Comparison of ENCODE assay signal across 11 mouse cellular contexts in genomic region chr4:137447363-137448196, GRCm38 (mm10). TPM values are rescaled to one million over a fixed set of nuclear protein-coding genes. Genes with fewer than 3 reads are reported as not detected.
DNase-seq lines count a peak whose midpoint lies in the region; ATAC-seq and TF ChIP-seq lines count a peak whose summit lies in the region.
"Had no signal": no experiment of that assay in that cellular context is flagged by ENCODE, and none has a peak within 500 bp of the region (broad histone marks: within the 10 kb centered on the region; RNA-seq: fewer than 3 reads in every experiment).

No protein-coding gene starts in this region.

- TF ChIP-seq CTCF in kidney, postnatal 0 days (IDR thresholded peaks at IDR 0.05; ENCODE audit: low read depth): no peak
- TF ChIP-seq CTCF in heart, postnatal 0 days (IDR thresholded peaks at IDR 0.05; ENCODE audit: low read depth): no peak

- H3K27me3 ChIP-seq in kidney, postnatal 0 days (ENCODE audit: insufficient read depth, low read length): no peaks in the 10 kb centered on the region
- H3K27me3 ChIP-seq in kidney, embryonic 14.5 days (ENCODE audit: control insufficient read depth, insufficient read depth, low read length): no peaks in the 10 kb centered on the region
- no peaks in the 10 kb centered on the region for H3K27me3 ChIP-seq in embryonic facial prominence, embryonic 15.5 days
- no peaks in the 10 kb centered on the region for H3K27me3 ChIP-seq in heart, postnatal 0 days (ENCODE audit: control insufficient read depth, insufficient read depth, low read length)

- no peak overlapping the region for H3K4me2 ChIP-seq in kidney, postnatal 0 days (ENCODE audit: low read length)
- no peak overlapping the region for H3K4me2 ChIP-seq in kidney, embryonic 14.5 days (replicated peaks; ENCODE audit: low read depth, low read length)
- H3K4me2 ChIP-seq in embryonic facial prominence, embryonic 15.5 days (replicated peaks): peak overlapping the region; percentile 16
- H3K4me2 ChIP-seq in heart, postnatal 0 days (ENCODE audit: low read depth, low read length): no peak overlapping the region

- peak overlapping the region; percentile 25; the same call in 1 of the 2 replicates for H3K27ac ChIP-seq in kidney, postnatal 0 days
- no peak overlapping the region for H3K27ac ChIP-seq in kidney, embryonic 14.5 days (ENCODE audit: low read depth, low read length)
- H3K27ac ChIP-seq in embryonic facial prominence, embryonic 15.5 days (replicated peaks): peak overlapping the region; percentile 68
- H3K27ac ChIP-seq in heart, postnatal 0 days (ENCODE audit: low read depth): peak overlapping the region; percentile 52
- H3K27ac ChIP-seq: macrophage had no signal

- H3K9me3 ChIP-seq in kidney, postnatal 0 days (replicated peaks; ENCODE audit: low read length): no peaks in the 10 kb centered on the region
- no peaks in the 10 kb centered on the region for H3K9me3 ChIP-seq in kidney, embryonic 14.5 days (ENCODE audit: control insufficient read depth, low read length)
- H3K9me3 ChIP-seq in embryonic facial prominence, embryonic 15.5 days (replicated peaks): no peaks in the 10 kb centered on the region
- H3K9me3 ChIP-seq in heart, postnatal 0 days (replicated peaks; ENCODE audit: control insufficient read depth, low read length): no peaks in the 10 kb centered on the region

- no peak overlapping the region for H3K9ac ChIP-seq in kidney, postnatal 0 days (ENCODE audit: low read depth, low read length)
- H3K9ac ChIP-seq in kidney, embryonic 14.5 days (ENCODE audit: low read depth, low read length): no peak overlapping the region
- H3K9ac ChIP-seq in embryonic facial prominence, embryonic 15.5 days: no peak overlapping the region
- no peak overlapping the region for H3K9ac ChIP-seq in heart, postnatal 0 days (replicated peaks; ENCODE audit: low read depth, low read length)
- H3K9ac ChIP-seq: forebrain, postnatal 0 days had no signal

- no peaks in the 10 kb centered on the region for H3K36me3 ChIP-seq in kidney, postnatal 0 days (ENCODE audit: insufficient read depth, low read length)
- no peaks in the 10 kb centered on the region for H3K36me3 ChIP-seq in kidney, embryonic 14.5 days (ENCODE audit: control insufficient read depth, insufficient read depth, low read length)
- H3K36me3 ChIP-seq in embryonic facial prominence, embryonic 15.5 days: no peaks in the 10 kb centered on the region
- H3K36me3 ChIP-seq in heart, postnatal 0 days (replicated peaks; ENCODE audit: control insufficient read depth, insufficient read depth, low read length): no peaks in the 10 kb centered on the region

- peaks cover 9% of the 10 kb centered on the region for H3K4me1 ChIP-seq in kidney, postnatal 0 days (replicated peaks; ENCODE audit: insufficient read depth, low read length)
- H3K4me1 ChIP-seq in kidney, embryonic 14.5 days (ENCODE audit: control insufficient read depth, insufficient read depth, low read length): peaks cover 12% of the 10 kb centered on the region
- H3K4me1 ChIP-seq in embryonic facial prominence, embryonic 15.5 days: peaks cover 27% of the 10 kb centered on the region
- H3K4me1 ChIP-seq in heart, postnatal 0 days (ENCODE audit: control insufficient read depth, insufficient read depth): peaks cover 25% of the 10 kb centered on the region

- TF ChIP-seq EP300 in heart, postnatal 0 days (IDR thresholded peaks at IDR 0.05; ENCODE audit: low read depth): no peak

- no peak overlapping the region for H3K4me3 ChIP-seq in kidney, postnatal 0 days (replicated peaks; ENCODE audit: low read depth, low read length)
- H3K4me3 ChIP-seq in kidney, embryonic 14.5 days (ENCODE audit: low read length): no peak overlapping the region
- H3K4me3 ChIP-seq in embryonic facial prominence, embryonic 15.5 days (replicated peaks): no peak overlapping the region
- no peak overlapping the region for H3K4me3 ChIP-seq in heart, postnatal 0 days (ENCODE audit: low read depth, low read length)

- no peak for DNase-seq in kidney, postnatal 0 days (ENCODE audit: low spot score)
- DNase-seq in heart, postnatal 0 days (ENCODE audit: low spot score): no peak
- no peak for DNase-seq in retina, embryonic 14.5 days (ENCODE audit: low spot score)
- DNase-seq: forebrain, postnatal 0 days had no signal

- 0 out of 2 replicates have a peak, but pooled peaks have one; percentile 12 for ATAC-seq in kidney, postnatal 0 days (replicated peaks; ENCODE audit: low FRiP score, low read depth)
- ATAC-seq in kidney, embryonic 14.5 days (ENCODE audit: low FRiP score, low TSS enrichment): no peak
- no peak for ATAC-seq in embryonic facial prominence, embryonic 15.5 days (ENCODE audit: insufficient number of reproducible peaks, low FRiP score, low TSS enrichment, low read depth)
- no peak for ATAC-seq in heart, postnatal 0 days (ENCODE audit: insufficient read depth, low read depth)
- ATAC-seq in megakaryocyte progenitor cell, adult 5-6 weeks (replicated peaks; ENCODE audit: poor library complexity): peak; percentile 71
- no peak for ATAC-seq in activated CD4-positive, CD25-positive, alpha-beta regulatory T cell, adult 4 months
- ATAC-seq: forebrain, postnatal 0 days had no signal

- 51% methylated on average over 7 of the region's 7 CpGs for WGBS in kidney, postnatal 0 days
- WGBS in kidney, embryonic 14.5 days: 67% methylated on average over 7 of the region's 7 CpGs
- 36% methylated on average over 7 of the region's 7 CpGs for WGBS in embryonic facial prominence, embryonic 15.5 days
- 46% methylated on average over 7 of the region's 7 CpGs for WGBS in heart, postnatal 0 days

RNA-seq across cellular contexts. Expression of gene 1700013G24Rik, which starts 5.5 kb away (rescaled TPM):
- polyA plus RNA-seq in kidney, postnatal 0 days (2015; fragmentation: Nextera tagmentation; extraction: Ambion mirVana): not detected in 2 replicates
- polyA plus RNA-seq in kidney, embryonic 14.5 days (2014; fragmentation: Nextera tagmentation; extraction: Ambion mirVana): not detected in 2 replicates
- polyA plus RNA-seq in embryonic facial prominence, embryonic 15.5 days (2015; fragmentation: Nextera tagmentation; extraction: Ambion mirVana): not detected in 2 replicates
- total RNA-seq in heart, postnatal 0 days (2014; rRNA removed; ENCODE audit: low replicate concordance): not detected in 2 replicates
- polyA plus RNA-seq in heart, postnatal 0 days (2015; fragmentation: Nextera tagmentation; extraction: Ambion mirVana): not detected in 2 replicates
- not detected in 2 replicates for total RNA-seq in megakaryocyte progenitor cell, adult 5-6 weeks (2015)
- total RNA-seq in megakaryocyte progenitor cell, adult 5-6 weeks (2017): not detected in 2 replicates
- polyA plus RNA-seq in activated CD4-positive, CD25-positive, alpha-beta regulatory T cell, adult 4 months (2017; shearing (Covaris generic)): not detected
- total RNA-seq: forebrain, postnatal 0 days; layer of hippocampus, adult 8-10 months had no signal
- polyA plus RNA-seq: forebrain, postnatal 0 days; macrophage had no signal

RNA-seq across cellular contexts. Expression of gene Cela3b, which starts 17.2 kb away (rescaled TPM):
- not detected in 2 replicates for polyA plus RNA-seq in kidney, postnatal 0 days (2015; fragmentation: Nextera tagmentation; extraction: Ambion mirVana)
- not detected in 2 replicates for polyA plus RNA-seq in kidney, embryonic 14.5 days (2014; fragmentation: Nextera tagmentation; extraction: Ambion mirVana)
- not detected in 2 replicates for polyA plus RNA-seq in embryonic facial prominence, embryonic 15.5 days (2015; fragmentation: Nextera tagmentation; extraction: Ambion mirVana)
- total RNA-seq in heart, postnatal 0 days (2014; rRNA removed; ENCODE audit: low replicate concordance): not detected in 2 replicates
- not detected in 2 replicates for polyA plus RNA-seq in heart, postnatal 0 days (2015; fragmentation: Nextera tagmentation; extraction: Ambion mirVana)
- not detected in 2 replicates for total RNA-seq in megakaryocyte progenitor cell, adult 5-6 weeks (2015)
- not detected in 2 replicates for total RNA-seq in megakaryocyte progenitor cell, adult 5-6 weeks (2017)
- not detected for polyA plus RNA-seq in activated CD4-positive, CD25-positive, alpha-beta regulatory T cell, adult 4 months (2017; shearing (Covaris generic))
- total RNA-seq: forebrain, postnatal 0 days; layer of hippocampus, adult 8-10 months had no signal
- polyA plus RNA-seq: forebrain, postnatal 0 days; macrophage had no signal

RNA-seq across cellular contexts. Expression of gene Hspg2, which starts 21.0 kb away (rescaled TPM):
- polyA plus RNA-seq in kidney, postnatal 0 days (2015; fragmentation: Nextera tagmentation; extraction: Ambion mirVana): 31.3 and 34.0 TPM in 2 replicates
- 39.6 and 56.2 TPM in 2 replicates for polyA plus RNA-seq in kidney, embryonic 14.5 days (2014; fragmentation: Nextera tagmentation; extraction: Ambion mirVana)
- polyA plus RNA-seq in embryonic facial prominence, embryonic 15.5 days (2015; fragmentation: Nextera tagmentation; extraction: Ambion mirVana): 48.5 and 49.1 TPM in 2 replicates
- 473 and 516 TPM in 2 replicates for total RNA-seq in heart, postnatal 0 days (2014; rRNA removed; ENCODE audit: low replicate concordance)
- polyA plus RNA-seq in heart, postnatal 0 days (2015; fragmentation: Nextera tagmentation; extraction: Ambion mirVana): 41.2 and 42.4 TPM in 2 replicates
- 0.37 TPM in 1 of 2 replicates, not detected in the other for total RNA-seq in megakaryocyte progenitor cell, adult 5-6 weeks (2015)
- total RNA-seq in megakaryocyte progenitor cell, adult 5-6 weeks (2017): not detected in 2 replicates
- not detected for polyA plus RNA-seq in activated CD4-positive, CD25-positive, alpha-beta regulatory T cell, adult 4 months (2017; shearing (Covaris generic))

RNA-seq across cellular contexts. Expression of gene Cela3a, which starts 38.0 kb away (rescaled TPM):
- not detected in 2 replicates for polyA plus RNA-seq in kidney, postnatal 0 days (2015; fragmentation: Nextera tagmentation; extraction: Ambion mirVana)
- not detected in 2 replicates for polyA plus RNA-seq in kidney, embryonic 14.5 days (2014; fragmentation: Nextera tagmentation; extraction: Ambion mirVana)
- not detected in 2 replicates for polyA plus RNA-seq in embryonic facial prominence, embryonic 15.5 days (2015; fragmentation: Nextera tagmentation; extraction: Ambion mirVana)
- total RNA-seq in heart, postnatal 0 days (2014; rRNA removed; ENCODE audit: low replicate concordance): not detected in 2 replicates
- not detected in 2 replicates for polyA plus RNA-seq in heart, postnatal 0 days (2015; fragmentation: Nextera tagmentation; extraction: Ambion mirVana)
- not detected in 2 replicates for total RNA-seq in megakaryocyte progenitor cell, adult 5-6 weeks (2015)
- total RNA-seq in megakaryocyte progenitor cell, adult 5-6 weeks (2017): not detected in 2 replicates
- not detected for polyA plus RNA-seq in activated CD4-positive, CD25-positive, alpha-beta regulatory T cell, adult 4 months (2017; shearing (Covaris generic))
- total RNA-seq: forebrain, postnatal 0 days; layer of hippocampus, adult 8-10 months had no signal
- polyA plus RNA-seq: forebrain, postnatal 0 days; macrophage; testis, adult 2 months had no signal

Comparison
In these comparisons a context has a peak if more than half of its experiments do, and no peak if none do; other contexts are left out.
1. ATAC-seq: peak in kidney, postnatal 0 days (single experiment) and megakaryocyte progenitor cell, adult 5-6 weeks (single experiment); none in kidney, embryonic 14.5 days (single experiment), embryonic facial prominence, embryonic 15.5 days (single experiment), heart, postnatal 0 days (single experiment) and activated CD4-positive, CD25-positive, alpha-beta regulatory T cell, adult 4 months (single experiment).
2. RNA of gene Hspg2, which starts 21.0 kb away (polyA plus RNA-seq): 39.6 to 56.2 TPM in kidney, embryonic 14.5 days, 48.5 to 49.1 TPM in embryonic facial prominence, embryonic 15.5 days, 41.2 to 42.4 TPM in heart, postnatal 0 days and 31.3 to 34.0 TPM in kidney, postnatal 0 days; not detected in activated CD4-positive, CD25-positive, alpha-beta regulatory T cell, adult 4 months; every median in the first group is over 10 times any median in the second.